Mouse (Mus musculus) heart, embryonic 16.5 days (tissue): ENCODE results near the gene Lman2l. TPM values are rescaled to one million over a fixed set of nuclear protein-coding genes. Genes with fewer than 3 reads are reported as not detected.

ENCODE experiments used
- ATAC-seq: fragments of 200-750 bp; cut with Nextera tagmentation; replicated peaks from 2 replicates; pipeline ENCODE4 v1.8.0; 2017; ENCODE audit warnings: moderate number of reproducible peaks; ENCODE audit not compliant: insufficient read depth, low FRiP score; ENCODE audit errors: extremely low read depth
- H3K27ac ChIP-seq: fragments of 300-500 bp; sonication (generic); 2 replicates; pipeline ENCODE4 v1.5.1; 2014; ENCODE audit warnings: mild to moderate bottlenecking, low read length, control low read depth, moderate library complexity
- H3K27me3 ChIP-seq: fragments of 300-500 bp; sonication (generic); 2 replicates; pipeline ENCODE4 v1.6.1; 2014; ENCODE audit warnings: low read length, mixed read lengths; ENCODE audit not compliant: control insufficient read depth, insufficient read depth
- H3K36me3 ChIP-seq: fragments of 300-500 bp; sonication (generic); 2 replicates; pipeline ENCODE4 v1.6.1; 2014; ENCODE audit not compliant: control insufficient read depth, insufficient read depth
- H3K4me1 ChIP-seq: fragments of 300-500 bp; sonication (generic); 2 replicates; pipeline ENCODE4 v1.6.1; 2014; ENCODE audit warnings: low read length, mixed read lengths; ENCODE audit not compliant: control insufficient read depth, insufficient read depth
- H3K4me2 ChIP-seq: fragments of 300-500 bp; sonication (generic); 2 replicates; pipeline ENCODE4 v1.6.1; 2014; ENCODE audit warnings: low read depth, mild to moderate bottlenecking, control low read depth, low read length
- H3K4me3 ChIP-seq: fragments of 300-500 bp; sonication (generic); 2 replicates; pipeline ENCODE4 v1.5.1; 2014; ENCODE audit warnings: mild to moderate bottlenecking, control low read depth, low read length
- H3K9ac ChIP-seq: fragments of 300-500 bp; sonication (generic); 2 replicates; pipeline ENCODE4 v1.6.1; 2014; ENCODE audit warnings: low read length, control low read depth
- H3K9me3 ChIP-seq: fragments of 300-500 bp; sonication (generic); replicated peaks from 2 replicates; pipeline ENCODE4 v1.6.1; 2016; ENCODE audit warnings: low read length; ENCODE audit not compliant: control insufficient read depth
- WGBS: fragments of 180-500 bp; shearing (Covaris S2); extraction: QIAGEN DNeasy Blood & Tissue Kit; methylation state at CpG from one replicate; pipeline ENCODE4 v1.1.7; 2014; 5-methylcytosine and 5-hydroxymethylcytosine counted together
- polyA plus RNA-seq: library from polyadenylated mRNA; unstranded; fragments of >200 nt; fragmentation: Nextera tagmentation; extraction: Ambion mirVana; gene quantifications from 2 replicates; pipeline ENCODE4 v1.2.1, GENCODE M21; 2015

The Lman2l gene
- polyA plus RNA-seq, 1 experiment from 2014 or later: 50.1 TPM

- Histone ChIP-seq H3K4me3 (no peak overlapping the region), H3K9ac (no peak overlapping the region), H3K36me3 (no peaks in the 10 kb centered on the region), H3K4me1 (peaks cover 8% of the 10 kb centered on the region), H3K4me2 (no peak overlapping the region), H3K27me3 (no peaks in the 10 kb centered on the region), H3K9me3 (no peaks in the 10 kb centered on the region), H3K27ac (no peak overlapping the region)
- 52% methylated on average over 5 of the region's 5 CpGs for WGBS
- no peak for ATAC-seq
These were observed 22.4 kb upstream of the Lman2l start for GRCm38 (mm10) chr1:36467446-36467845.

GRCm38 (mm10) chr1:36465641-36466160 lies 20.6 kb upstream of the Lman2l start:
- Histone ChIP-seq H3K4me3 (no peak overlapping the region), H3K27me3 (no peaks in the 10 kb centered on the region), H3K4me2 (no peak overlapping the region), H3K9ac (no peak overlapping the region), H3K27ac (no peak overlapping the region), H3K36me3 (no peaks in the 10 kb centered on the region), H3K4me1 (peaks cover 3% of the 10 kb centered on the region), H3K9me3 (no peaks in the 10 kb centered on the region)
- no peak for ATAC-seq
- 55% methylated on average over 4 of the region's 4 CpGs for WGBS

GRCm38 (mm10) chr1:36461829-36462228 lies 16.8 kb upstream of the Lman2l start:
- Histone ChIP-seq H3K9ac (no peak overlapping the region), H3K27me3 (no peaks in the 10 kb centered on the region), H3K27ac (no peak overlapping the region), H3K4me1 (peaks cover 10% of the 10 kb centered on the region; the same call in 1 of the 2 replicates), H3K9me3 (no peaks in the 10 kb centered on the region), H3K36me3 (no peaks in the 10 kb centered on the region), H3K4me3 (no peak overlapping the region), H3K4me2 (no peak overlapping the region)
- ATAC-seq: no peak
- WGBS: 29% methylated on average over 2 of the region's 2 CpGs

GRCm38 (mm10) chr1:36458169-36458568 lies 13.1 kb upstream of the Lman2l start:
- H3K27me3 ChIP-seq: no peaks in the 10 kb centered on the region
- H3K9ac ChIP-seq: no peak overlapping the region
- no peak for ATAC-seq
- WGBS: 70% methylated on average over 5 of the region's 5 CpGs
- H3K4me3 ChIP-seq: no peak overlapping the region
- H3K27ac ChIP-seq: no peak overlapping the region
- H3K4me2 ChIP-seq: no peak overlapping the region
- 0 out of 2 replicates have a peak, but pooled peaks cover 3% of the 10 kb centered on the region for H3K9me3 ChIP-seq
- peaks cover 10% of the 10 kb centered on the region; the same call in 1 of the 2 replicates for H3K4me1 ChIP-seq
- no peaks in the 10 kb centered on the region for H3K36me3 ChIP-seq

GRCm38 (mm10) chr1:36457388-36458014 lies 12.4 kb upstream of the Lman2l start:
- WGBS: 16% methylated on average over 7 of the region's 7 CpGs
- Histone ChIP-seq H3K36me3 (no peaks in the 10 kb centered on the region), H3K27ac (peak overlapping the region; percentile 52), H3K27me3 (no peaks in the 10 kb centered on the region), H3K4me3 (no peak overlapping the region), H3K9me3 (0 out of 2 replicates have a peak, but pooled peaks cover 3% of the 10 kb centered on the region), H3K4me1 (peaks cover 10% of the 10 kb centered on the region; the same call in 1 of the 2 replicates), H3K9ac (no peak overlapping the region), H3K4me2 (no peak overlapping the region)
- peak; percentile 45; the same call in 1 of the 2 replicates for ATAC-seq

GRCm38 (mm10) chr1:36454055-36454815 lies 9.2 kb upstream of the Lman2l start:
- Histone ChIP-seq H3K36me3 (no peaks in the 10 kb centered on the region), H3K9me3 (0 out of 2 replicates have a peak, but pooled peaks cover 3% of the 10 kb centered on the region), H3K4me3 (no peak overlapping the region), H3K9ac (no peak overlapping the region), H3K4me2 (no peak overlapping the region), H3K27me3 (no peaks in the 10 kb centered on the region), H3K4me1 (peaks cover 7% of the 10 kb centered on the region; the same call in 1 of the 2 replicates), H3K27ac (no peak overlapping the region)
- WGBS: 79% methylated on average over 6 of the region's 6 CpGs
- ATAC-seq: no peak

- Histone ChIP-seq H3K36me3 (peaks cover 8% of the 10 kb centered on the region; the same call in 1 of the 2 replicates), H3K4me1 (peaks cover 9% of the 10 kb centered on the region), H3K4me3 (no peak overlapping the region), H3K27me3 (no peaks in the 10 kb centered on the region), H3K4me2 (no peak overlapping the region), H3K9me3 (no peaks in the 10 kb centered on the region), H3K27ac (no peak overlapping the region), H3K9ac (no peak overlapping the region)
- 84% methylated on average over 5 of the region's 5 CpGs for WGBS
- ATAC-seq: no peak
These were observed 1.8 kb upstream of the Lman2l start for GRCm38 (mm10) chr1:36446841-36447240.

- no peak for ATAC-seq
- Histone ChIP-seq H3K9ac (no peak overlapping the region), H3K4me3 (no peak overlapping the region), H3K27me3 (no peaks in the 10 kb centered on the region), H3K4me2 (no peak overlapping the region), H3K4me1 (peaks cover 9% of the 10 kb centered on the region), H3K9me3 (no peaks in the 10 kb centered on the region), H3K36me3 (peaks cover 12% of the 10 kb centered on the region; the same call in 1 of the 2 replicates), H3K27ac (no peak overlapping the region; the same call in 1 of the 2 replicates)
- 74% methylated on average over 5 of the region's 5 CpGs for WGBS
These were observed 1.2 kb upstream of the Lman2l start for GRCm38 (mm10) chr1:36446106-36446824.
